Mouse (Mus musculus) liver, embryonic 14 days (tissue): Measurements from ENCODE around the gene Retreg3. TPM values are rescaled to one million over a fixed set of nuclear protein-coding genes. Genes with fewer than 3 reads are reported as not detected.

Experiments used
- polyA plus RNA-seq: library from polyadenylated mRNA; depleted of rRNA; stranded (reverse); fragments of >200 nt; gene quantifications from 2 replicates; pipeline ENCODE4 v1.2.3, GENCODE M21; 2012; rRNA removed

Retreg3 gene
- polyA plus RNA-seq = 18.0 and 21.8 TPM in 2 replicates

GRCm38 (mm10) chr11:101119761-101120544 is at the start of gene Retreg3, which contains the start of gene Tubg1:
Retreg3 (minus strand) TSS chr11:101119893.
Tubg1 (plus strand) TSS chr11:101119938.

DNA sequence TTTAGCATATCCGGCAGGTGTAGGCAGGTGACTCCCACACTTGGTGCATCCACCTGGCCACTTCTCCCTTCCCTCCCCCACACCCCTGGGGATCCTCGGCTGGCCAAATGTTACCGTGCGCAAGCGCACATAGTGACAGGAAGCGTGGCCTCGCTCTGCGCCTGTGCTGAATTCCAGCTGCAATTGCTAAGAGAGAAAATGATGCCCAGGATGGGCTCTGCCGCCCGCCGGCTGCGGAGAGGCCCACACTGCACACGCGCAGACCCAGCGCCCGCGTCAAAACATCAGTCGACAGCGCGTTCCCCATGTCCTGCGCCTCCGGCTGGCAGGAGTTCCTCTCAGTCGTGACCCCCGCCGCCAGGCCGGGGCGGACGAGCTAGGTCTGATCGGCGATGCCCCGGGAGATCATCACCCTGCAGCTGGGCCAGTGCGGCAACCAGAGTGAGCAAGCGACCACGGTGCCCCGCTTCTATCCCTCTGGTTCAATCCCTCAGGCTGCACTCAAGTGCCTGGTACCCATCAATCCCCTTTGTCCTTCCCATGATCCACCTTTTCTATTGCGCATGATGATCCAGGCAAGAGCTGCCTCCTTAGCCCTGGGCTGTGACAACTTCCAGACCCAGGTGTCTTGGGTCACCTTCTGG is 36.2 kb upstream of the Retreg3 start, which contains the start of gene Tubg2:
Gene Tubg2 (plus strand): TSS at position 180 of the 644 bp plus-strand sequence.

DNA sequence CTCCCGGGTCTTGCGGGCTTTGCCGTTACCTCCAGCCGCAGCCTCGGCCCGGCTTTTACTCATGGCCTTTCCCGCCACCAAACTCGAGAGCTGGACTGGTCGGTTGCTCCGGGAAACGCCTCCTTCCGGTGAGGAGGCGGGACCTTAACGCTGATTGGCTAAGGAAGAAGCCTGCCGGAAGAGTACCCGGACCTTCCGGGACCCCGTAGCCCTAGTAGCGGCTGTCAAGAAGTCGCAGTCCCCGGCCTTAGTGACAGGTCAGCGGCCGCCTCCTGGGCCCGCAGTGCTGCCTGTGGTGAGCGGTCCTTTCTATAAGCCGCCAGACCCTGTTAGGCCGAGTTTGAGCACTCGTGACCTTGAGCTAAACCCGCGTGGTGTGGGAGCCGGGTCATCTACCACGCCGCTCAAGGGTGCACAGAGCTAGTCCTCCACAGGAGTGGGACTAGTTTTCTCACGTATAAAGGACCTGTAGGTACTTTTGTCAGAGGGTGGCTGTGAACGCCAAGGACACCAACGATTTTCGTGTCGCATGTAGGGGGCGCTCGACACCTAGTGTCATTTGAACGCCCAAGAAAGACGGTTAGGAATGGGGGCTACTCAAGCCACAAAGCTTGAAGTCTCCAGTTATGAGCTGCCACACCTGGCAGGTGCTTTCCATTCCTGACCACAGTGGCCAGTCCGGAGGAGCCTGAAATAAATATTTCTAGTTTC is 24.2 kb downstream of the Retreg3 start, which contains the start of gene Psmc3ip:
Gene Psmc3ip (minus strand): TSS at position 123 of the 711 bp plus-strand sequence.

GRCm38 (mm10) chr11:101086756-101087681 is 32.7 kb downstream of the Retreg3 start, which contains the start of gene Mlx:
Mlx (plus strand) TSS chr11:101087277.

DNA sequence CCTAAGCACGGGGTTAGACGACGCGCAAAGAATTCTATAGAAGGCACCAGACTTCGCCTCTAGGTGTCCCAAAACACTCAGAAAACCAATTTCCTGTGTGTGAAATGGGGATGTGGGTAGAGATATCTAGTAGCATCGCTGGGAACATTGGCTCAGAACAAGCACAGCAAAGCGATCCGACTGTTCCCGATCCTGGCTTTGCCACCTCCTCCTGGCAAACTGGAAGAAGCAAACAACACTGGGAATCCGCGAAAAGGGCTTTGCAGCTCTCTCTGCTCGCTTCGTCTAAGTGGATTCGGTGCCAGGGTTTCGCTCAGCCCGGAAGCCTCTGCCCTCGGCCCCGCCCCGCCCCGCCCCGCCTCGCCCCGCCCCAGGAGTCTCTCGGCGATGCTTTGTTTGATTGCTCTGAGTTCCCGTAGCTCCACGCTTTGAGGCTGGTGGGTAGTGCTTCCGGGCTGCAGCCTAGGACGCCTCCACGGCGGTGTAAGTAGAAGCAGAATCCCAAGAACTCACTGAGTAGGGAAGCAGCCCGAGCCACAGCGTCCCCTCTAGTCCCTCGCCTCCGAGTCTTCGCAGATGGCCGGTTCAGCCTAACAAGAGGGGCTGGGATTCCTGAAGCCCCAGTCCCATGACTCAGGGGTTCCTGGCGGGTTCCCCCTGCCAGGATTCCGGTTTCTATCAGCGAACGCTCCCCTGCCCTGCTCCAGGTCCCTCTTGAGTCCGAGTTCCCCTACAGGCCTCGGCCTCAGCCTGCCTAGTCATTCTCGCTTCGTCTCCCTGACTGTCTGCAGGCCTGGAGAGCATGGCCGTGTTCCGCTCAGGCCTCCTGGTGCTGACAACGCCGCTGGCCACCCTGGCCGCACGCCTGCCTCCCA is 37.2 kb downstream of the Retreg3 start, which contains the start of gene Coasy:
Gene Coasy (plus strand): TSS at position 358 of the 875 bp plus-strand sequence.

GRCm38 (mm10) chr11:101078121-101078520 is 41.6 kb downstream of the Retreg3 start, which contains the start of gene Hsd17b1:
Hsd17b1 (plus strand) TSS chr11:101078411.

GRCm38 (mm10) chr11:101069391-101070188 is 50.1 kb downstream of the Retreg3 start, which contains the start of gene Naglu:
Naglu (plus strand) TSS chr11:101070012.

Other genes starting within 250 kb of the Retreg3 start
- 17.2 and 19.3 TPM in 2 replicates for gene Stat3, start 180.4 kb downstream of the Retreg3 start, polyA plus RNA-seq
- gene Cavin1, start 149.0 kb downstream of the Retreg3 start, polyA plus RNA-seq = 7.0 and 7.8 TPM in 2 replicates
- 28.4 and 31.1 TPM in 2 replicates for gene Atp6v0a1, start 110.4 kb downstream of the Retreg3 start, polyA plus RNA-seq
- 2.9 and 3.4 TPM in 2 replicates for gene Naglu, start 49.9 kb downstream of the Retreg3 start, polyA plus RNA-seq
- gene Hsd17b1, start 41.5 kb downstream of the Retreg3 start, polyA plus RNA-seq = 0.16 and 0.29 TPM in 2 replicates
- 13.9 and 16.1 TPM in 2 replicates for gene Coasy, start 37.3 kb downstream of the Retreg3 start, polyA plus RNA-seq
- 16.2 and 18.2 TPM in 2 replicates for gene Mlx, start 32.6 kb downstream of the Retreg3 start, polyA plus RNA-seq
- gene Psmc3ip, start 24.5 kb downstream of the Retreg3 start, polyA plus RNA-seq = 17.9 and 19.9 TPM in 2 replicates
- 8.7 and 13.8 TPM in 2 replicates for gene Tubg1, start within 50 bp of the Retreg3 start, polyA plus RNA-seq
- gene Tubg2, start 36.0 kb upstream of the Retreg3 start, polyA plus RNA-seq = 0.08 and 0.11 TPM in 2 replicates
- 0.14 and 0.15 TPM in 2 replicates for gene Cntnap1, start 50.6 kb upstream of the Retreg3 start, polyA plus RNA-seq
- 0.95 and 0.97 TPM in 2 replicates for gene Plekhh3, start 51.5 kb upstream of the Retreg3 start, polyA plus RNA-seq
- not detected in 2 replicates for gene Ccr10, start 55.5 kb upstream of the Retreg3 start, polyA plus RNA-seq
- gene Ezh1, start 106.6 kb upstream of the Retreg3 start, polyA plus RNA-seq = 8.9 and 9.4 TPM in 2 replicates
- 13.0 and 15.1 TPM in 2 replicates for gene Ramp2, start 126.1 kb upstream of the Retreg3 start, polyA plus RNA-seq
- 34.6 and 40.2 TPM in 2 replicates for gene Vps25, start 133.8 kb upstream of the Retreg3 start, polyA plus RNA-seq
- 5.2 and 5.4 TPM in 2 replicates for gene Wnk4, start 140.7 kb upstream of the Retreg3 start, polyA plus RNA-seq
- 0.37 and 0.56 TPM in 2 replicates for gene Cntd1, start 159.1 kb upstream of the Retreg3 start, polyA plus RNA-seq
- 50.7 and 59.2 TPM in 2 replicates for gene Coa3, start 159.2 kb upstream of the Retreg3 start, polyA plus RNA-seq
- gene Becn1, start 182.4 kb upstream of the Retreg3 start, polyA plus RNA-seq = 67.0 and 70.3 TPM in 2 replicates
- gene Psme3, start 196.3 kb upstream of the Retreg3 start, polyA plus RNA-seq = 111 and 131 TPM in 2 replicates
- 3.2 and 5.2 TPM in 2 replicates for gene Aoc2, start 205.2 kb upstream of the Retreg3 start, polyA plus RNA-seq
- 0.17 and 0.24 TPM in 2 replicates for gene Aoc3, start 210.7 kb upstream of the Retreg3 start, polyA plus RNA-seq
- gene G6pc, start 247.7 kb upstream of the Retreg3 start, polyA plus RNA-seq = 0.01 TPM in 2 replicates